Mouse (Mus musculus): Measurements from ENCODE around the gene Hectd1.

The Hectd1 gene

DNA sequence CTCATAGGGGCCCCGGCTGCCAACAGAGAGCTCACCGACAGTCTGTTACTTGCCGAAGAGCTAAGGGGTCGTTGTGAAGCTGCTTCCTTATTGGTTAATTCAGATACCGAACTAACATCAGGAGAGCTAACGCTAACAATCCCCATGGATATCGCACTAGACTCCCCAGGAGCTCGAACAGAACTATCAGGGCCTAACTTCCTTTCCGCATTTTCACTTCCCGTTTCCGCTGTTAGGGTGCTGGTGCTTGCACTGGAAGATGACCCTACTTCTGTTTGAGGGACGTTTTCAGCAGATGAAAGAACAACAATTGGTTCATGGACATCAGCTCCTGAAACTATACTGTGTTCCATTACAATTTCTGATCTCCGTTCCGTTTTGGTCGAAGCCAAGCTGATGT, 60.6 kb downstream of the Hectd1 start:
- peak; percentile 33 for DNase-seq (ENCODE audit: low read depth, low spot score)

- no peak for DNase-seq (ENCODE audit: low read depth, low spot score)
Observed at GRCm38 (mm10) chr12:51767454-51767853, 61.9 kb downstream of the Hectd1 start.

DNA sequence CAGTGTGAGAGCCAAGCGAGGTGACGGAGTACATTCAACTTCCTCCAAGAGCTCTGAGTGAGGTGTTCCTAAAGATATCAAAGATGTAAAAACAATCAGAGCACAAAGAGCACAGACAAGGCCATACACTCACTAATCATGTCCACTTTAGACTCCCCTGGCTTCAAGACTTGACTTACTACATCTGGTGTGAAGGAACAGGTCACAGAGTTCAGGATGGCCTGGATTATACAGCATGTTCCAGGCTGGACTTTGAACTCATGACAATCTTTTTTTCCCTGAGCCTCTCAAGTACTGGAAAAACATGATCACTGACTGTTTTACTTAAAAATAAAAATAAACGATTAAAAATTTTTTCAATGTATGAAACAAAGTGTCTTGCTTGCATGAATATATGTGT, 70.0 kb downstream of the Hectd1 start:
- no peak for DNase-seq (ENCODE audit: low read depth, low spot score)

DNA sequence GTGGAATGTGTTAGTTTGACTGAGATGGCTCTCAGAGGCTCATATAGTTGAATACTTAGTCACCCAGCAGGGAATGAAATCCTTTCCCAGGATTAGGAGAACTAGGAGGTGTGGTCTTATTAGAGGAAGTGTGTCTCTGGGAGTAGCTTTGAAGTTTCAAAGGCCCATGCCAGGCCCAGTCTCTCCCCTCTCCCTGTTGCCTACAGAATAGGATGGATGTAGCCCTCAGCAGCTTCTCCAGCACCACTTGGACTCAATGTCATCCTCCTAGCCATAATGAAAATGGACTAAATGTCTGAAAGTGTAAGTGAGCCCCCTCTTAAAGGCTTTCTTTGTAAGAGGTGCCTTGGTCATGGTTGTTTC, 72.8 kb downstream of the Hectd1 start:
- no peak for DNase-seq (ENCODE audit: low read depth, low spot score)

- no peak for DNase-seq (ENCODE audit: low read depth, low spot score)
Observed at GRCm38 (mm10) chr12:51755938-51756598, 73.3 kb downstream of the Hectd1 start.

GRCm38 (mm10) chr12:51747348-51747747, 82.0 kb downstream of the Hectd1 start:
- DNase-seq (ENCODE audit: low read depth, low spot score): peak; percentile 20

- no peak for DNase-seq (ENCODE audit: low read depth, low spot score)
Observed at GRCm38 (mm10) chr12:51744957-51745356, 84.4 kb downstream of the Hectd1 start.

DNA sequence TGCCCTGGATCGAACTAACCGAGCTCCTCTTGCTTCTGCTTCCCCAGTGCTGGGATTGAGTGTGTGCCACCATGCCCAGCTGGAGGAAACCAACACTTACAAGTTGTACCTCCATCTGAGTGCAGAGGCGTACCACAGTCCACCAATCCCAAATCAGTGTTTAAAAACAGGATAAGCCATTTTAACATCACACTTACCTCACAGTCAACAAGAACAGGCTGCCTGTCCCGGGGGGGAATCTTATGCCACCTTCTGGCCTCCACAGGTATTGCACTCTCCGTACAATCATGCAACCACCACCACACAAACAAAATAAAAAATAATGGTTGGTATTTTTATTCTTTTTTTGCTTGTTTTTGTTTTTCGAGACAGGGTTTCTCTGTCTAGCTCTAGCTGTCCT, 87.6 kb downstream of the Hectd1 start:
- DNase-seq (ENCODE audit: low read depth, low spot score): peak; percentile 56

DNA sequence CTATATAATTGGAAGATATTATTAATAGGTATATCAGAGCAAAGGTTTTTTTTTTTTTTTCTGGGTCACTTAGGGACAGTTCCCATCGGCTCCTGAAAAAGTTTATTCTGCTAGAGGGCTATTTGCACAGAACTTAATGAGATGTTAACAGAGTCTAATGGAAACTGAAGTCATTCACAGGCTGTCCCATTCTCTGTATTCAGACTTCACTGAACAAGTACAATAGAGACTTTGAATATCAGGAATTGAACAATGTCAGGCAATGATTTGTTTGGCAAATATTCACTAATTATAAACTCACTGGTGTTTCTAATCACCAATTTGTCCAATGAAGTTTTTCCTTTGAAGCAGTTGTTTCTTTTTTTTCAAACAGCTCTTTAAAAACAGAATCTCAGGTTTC, 92.5 kb downstream of the Hectd1 start:
- no peak for DNase-seq (ENCODE audit: low read depth, low spot score)

GRCm38 (mm10) chr12:51736381-51736780, 93.0 kb downstream of the Hectd1 start:
- DNase-seq (ENCODE audit: low read depth, low spot score): no peak

GRCm38 (mm10) chr12:51735840-51736271, 93.5 kb downstream of the Hectd1 start:
- DNase-seq (ENCODE audit: low read depth, low spot score): no peak

- no peak for DNase-seq (ENCODE audit: low read depth, low spot score)
Observed at GRCm38 (mm10) chr12:51734605-51735211, 94.6 kb downstream of the Hectd1 start.

GRCm38 (mm10) chr12:51729827-51730226, 99.5 kb downstream of the Hectd1 start:
- DNase-seq (ENCODE audit: low read depth, low spot score): no peak

GRCm38 (mm10) chr12:51729058-51729457, 100.3 kb downstream of the Hectd1 start:
- DNase-seq (ENCODE audit: low read depth, low spot score): no peak

DNA sequence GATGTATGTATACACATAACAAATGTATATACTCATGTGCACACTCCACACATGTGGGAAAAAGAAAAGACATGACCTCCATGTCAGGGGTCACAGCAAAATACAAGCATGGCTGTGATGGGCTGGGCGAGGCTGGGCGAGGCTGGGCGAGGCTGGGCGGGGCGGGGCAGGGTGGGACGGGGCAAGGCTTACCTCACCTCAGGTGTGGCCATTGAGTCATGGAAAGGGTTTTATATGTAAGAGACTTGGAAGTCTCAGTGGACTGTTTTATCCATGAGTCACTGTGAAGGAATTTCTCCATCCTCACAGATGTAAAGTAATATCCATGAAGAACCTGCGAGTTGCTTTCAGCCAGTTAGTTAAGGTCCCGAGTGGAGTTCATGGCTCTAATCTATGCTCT, 107.5 kb downstream of the Hectd1 start:
- no peak for DNase-seq (ENCODE audit: low read depth, low spot score)

- DNase-seq (ENCODE audit: low read depth, low spot score): no peak
Observed at GRCm38 (mm10) chr12:51718617-51719016, 110.7 kb downstream of the Hectd1 start.

DNA sequence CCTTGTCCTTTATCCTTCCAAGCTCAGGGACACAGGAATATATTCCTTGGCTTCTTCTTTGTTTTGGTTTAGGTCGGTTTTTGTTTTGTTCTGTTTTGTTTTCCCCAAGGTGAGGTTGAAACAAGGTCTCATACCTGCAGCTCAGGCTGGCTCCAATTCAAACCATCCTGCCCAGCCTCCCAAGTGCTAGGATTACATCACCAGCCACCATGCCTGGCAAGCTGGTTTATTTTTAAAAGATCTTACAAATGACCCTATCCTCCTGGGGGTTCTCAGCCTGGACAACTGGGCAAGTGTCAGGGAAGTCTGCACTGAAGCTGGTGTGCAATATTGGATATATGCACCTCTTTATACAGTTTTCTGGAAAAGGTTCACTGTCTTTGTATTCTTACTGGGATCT, 116.7 kb downstream of the Hectd1 start:
- DNase-seq (ENCODE audit: low read depth, low spot score): no peak

DNA sequence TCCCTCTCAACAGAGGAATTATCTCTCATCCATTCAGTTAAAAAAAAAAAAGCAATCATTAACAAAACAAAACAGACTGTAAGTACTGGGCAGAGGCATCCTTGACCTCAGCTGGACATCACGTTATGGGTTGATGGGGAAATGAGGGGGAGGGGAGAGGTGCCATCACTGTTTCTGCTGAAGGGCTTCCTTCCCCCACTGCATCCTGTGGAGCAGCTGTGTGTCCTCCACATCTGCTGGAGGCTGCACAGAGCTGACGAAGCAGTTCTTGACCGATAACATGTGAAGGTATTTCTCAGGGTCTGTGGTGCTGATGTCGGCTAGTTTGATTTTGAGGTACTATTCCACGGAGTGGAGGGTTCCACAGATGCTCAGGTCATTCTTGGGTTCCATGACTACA, 119.2 kb downstream of the Hectd1 start:
- DNase-seq (ENCODE audit: low read depth, low spot score): no peak

- DNase-seq (ENCODE audit: low read depth, low spot score): no peak
Observed at GRCm38 (mm10) chr12:51709741-51710140, 119.6 kb downstream of the Hectd1 start.

GRCm38 (mm10) chr12:51708941-51709686, 120.2 kb downstream of the Hectd1 start:
- no peak for DNase-seq (ENCODE audit: low read depth, low spot score)

DNA sequence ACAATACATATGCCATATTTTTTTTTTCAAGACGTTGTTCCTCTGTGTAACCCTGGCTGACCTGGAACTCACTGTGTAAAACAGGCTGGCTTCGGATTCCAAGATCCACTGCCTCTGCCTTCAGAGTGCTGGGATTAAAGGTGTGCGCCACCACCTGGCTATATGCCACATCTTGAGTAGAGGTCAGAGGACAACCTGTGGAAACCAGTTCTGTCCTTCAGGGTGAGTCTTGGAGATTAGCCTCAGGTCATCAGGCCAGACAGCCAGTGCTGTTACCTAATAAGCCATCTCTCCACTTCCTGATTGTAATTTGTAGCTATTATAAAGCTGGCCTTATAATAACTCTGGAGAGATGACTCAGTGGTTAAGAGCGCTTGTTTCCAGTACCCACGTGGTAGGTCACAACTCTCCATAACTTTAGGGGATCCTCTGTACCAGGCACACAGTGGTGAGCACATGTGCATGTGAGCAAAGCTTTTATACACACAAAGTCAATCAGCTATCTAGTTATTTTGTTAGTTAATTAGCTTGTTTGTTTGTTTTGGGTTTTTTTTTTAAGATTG, 122.6 kb downstream of the Hectd1 start:
- DNase-seq (ENCODE audit: low read depth, low spot score): no peak

- no peak for DNase-seq (ENCODE audit: low read depth, low spot score)
Observed at GRCm38 (mm10) chr12:51705778-51706177, 123.6 kb downstream of the Hectd1 start.

DNA sequence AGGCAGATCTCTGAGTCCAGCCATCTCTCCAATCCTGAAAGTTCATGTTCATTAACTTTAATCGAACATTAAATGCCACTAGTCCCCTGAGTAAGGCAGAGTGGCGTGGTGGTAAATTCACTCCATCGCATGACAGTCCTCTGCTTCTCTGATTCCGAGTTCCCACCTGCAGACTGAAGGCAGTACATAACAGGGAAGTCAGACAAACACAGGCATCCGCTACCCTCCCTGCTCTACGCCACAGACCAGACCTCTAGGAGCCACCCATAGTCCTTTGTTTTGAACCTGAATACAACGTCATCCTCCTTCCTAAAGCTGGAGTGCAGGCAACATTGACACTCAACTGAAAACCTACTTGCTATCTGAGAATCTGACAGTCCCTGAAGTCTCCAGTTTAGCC, 124.8 kb downstream of the Hectd1 start:
- no peak for DNase-seq (ENCODE audit: low read depth, low spot score)

All from A20 (cell line).